Mouse (Mus musculus): ENCODE results near the gene Esyt1. TPM values are rescaled to one million over a fixed set of nuclear protein-coding genes. Genes with fewer than 3 reads are reported as not detected.

The Esyt1 gene
- total RNA-seq, 2 experiments from 2014 or later = 23.6 to 39.0 TPM

GRCm38 (mm10) chr10:128544151-128544657 lies 18.5 kb upstream of the Esyt1 start:
- no peak for DNase-seq (ENCODE audit: low spot score in 2 of 2)

GRCm38 (mm10) chr10:128543100-128543499 lies 17.4 kb upstream of the Esyt1 start:
- no peak for DNase-seq (ENCODE audit: low spot score in 2 of 2)

GRCm38 (mm10) chr10:128538340-128538870 lies 12.7 kb upstream of the Esyt1 start:
- DNase-seq (ENCODE audit: low spot score in 2 of 2) = no peak

GRCm38 (mm10) chr10:128536266-128536940 lies 10.7 kb upstream of the Esyt1 start:
- DNase-seq (ENCODE audit: low spot score in 2 of 2) = peak; percentile 81

GRCm38 (mm10) chr10:128535624-128536265 lies 10.1 kb upstream of the Esyt1 start:
- no peak for DNase-seq (ENCODE audit: low spot score in 2 of 2)

GRCm38 (mm10) chr10:128535206-128535605 lies 9.5 kb upstream of the Esyt1 start:
- DNase-seq (ENCODE audit: low spot score in 2 of 2) = no peak

- no peak for DNase-seq (ENCODE audit: low spot score in 2 of 2)
Measured at GRCm38 (mm10) chr10:128526366-128527356, 990 bp upstream of the Esyt1 start.

GRCm38 (mm10) chr10:128524732-128525662 lies 674 bp downstream of the Esyt1 start:
- peak; percentile 27 to 48 for DNase-seq (ENCODE audit: low spot score in 2 of 2)

- DNase-seq (ENCODE audit: low spot score in 2 of 2) = no peak
Measured at GRCm38 (mm10) chr10:128524111-128524731, 1.4 kb downstream of the Esyt1 start.

GRCm38 (mm10) chr10:128522351-128522750 lies 3.3 kb downstream of the Esyt1 start:
- no peak for DNase-seq (ENCODE audit: low spot score in 2 of 2)

- DNase-seq (ENCODE audit: low spot score in 2 of 2) = no peak
Measured at GRCm38 (mm10) chr10:128520591-128520990, 5.1 kb downstream of the Esyt1 start.

GRCm38 (mm10) chr10:128518833-128519232 lies 6.8 kb downstream of the Esyt1 start:
- peak; percentile 48 to 62 for DNase-seq (ENCODE audit: low spot score in 2 of 2)

GRCm38 (mm10) chr10:128516677-128517076 lies 9.0 kb downstream of the Esyt1 start:
- DNase-seq (ENCODE audit: low spot score in 2 of 2) = no peak

GRCm38 (mm10) chr10:128516029-128516428 lies 9.6 kb downstream of the Esyt1 start:
- DNase-seq (ENCODE audit: low spot score in 2 of 2) = no peak

- no peak for DNase-seq (ENCODE audit: low spot score in 2 of 2)
Measured at GRCm38 (mm10) chr10:128515044-128515443, 10.6 kb downstream of the Esyt1 start.

GRCm38 (mm10) chr10:128511761-128512160 lies 13.9 kb downstream of the Esyt1 start:
- no peak for DNase-seq (ENCODE audit: low spot score in 2 of 2)

GRCm38 (mm10) chr10:128511189-128511588 lies 14.5 kb downstream of the Esyt1 start:
- no peak for DNase-seq (ENCODE audit: low spot score in 2 of 2)

- no peak for DNase-seq (ENCODE audit: low spot score in 2 of 2)
Measured at GRCm38 (mm10) chr10:128510301-128510700, 15.4 kb downstream of the Esyt1 start.

GRCm38 (mm10) chr10:128509831-128510230 lies 15.8 kb downstream of the Esyt1 start:
- no peak for DNase-seq (ENCODE audit: low spot score in 2 of 2)

Data from adrenal gland, adult 18-20 months (tissue).